Mouse (Mus musculus) heart, adult 2 months (tissue): Measurements from ENCODE around the gene 1700037C18Rik.
"Not testable (repeated sequence)": the region's sequence is repeated elsewhere in the genome, so short reads cannot be mapped to it uniquely, and the experiment has no call there.

Experiments
- CTCF ChIP-seq: fragments of 200-600 bp; IDR thresholded peaks from 2 replicates; pipeline ENCODE4 v1.8.1; 2022; ENCODE audit warnings: antibody characterized with exemption, mild to moderate bottlenecking, moderate library complexity
- POLR2A ChIP-seq: fragments of 200-500 bp; IDR thresholded peaks from 2 replicates; pipeline ENCODE4 v1.6.1; 2011; ENCODE audit warnings: mild to moderate bottlenecking, low read depth, low read length, control low read depth; ENCODE audit not compliant: insufficient read depth

DNA sequence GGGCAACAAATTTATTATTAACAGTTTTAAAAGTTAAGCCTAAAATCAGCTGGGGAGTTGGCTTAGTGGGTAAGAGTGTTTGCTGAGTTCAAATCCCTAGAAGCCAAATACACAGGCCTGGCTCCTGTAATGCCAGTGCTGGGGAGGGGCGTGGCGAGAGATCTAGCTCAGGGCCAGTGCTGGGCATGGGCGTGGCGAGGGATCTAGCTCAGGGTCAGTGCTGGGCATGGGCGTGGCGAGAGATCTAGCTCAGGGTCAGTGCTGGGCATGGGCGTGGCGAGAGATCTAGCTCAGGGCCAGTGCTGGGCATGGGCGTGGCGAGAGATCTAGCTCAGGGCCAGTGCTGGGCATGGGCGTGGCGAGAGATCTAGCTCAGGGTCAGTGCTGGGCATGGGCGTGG is 57.2 kb downstream of the 1700037C18Rik start:
- TF ChIP-seq CTCF, POLR2A: not testable (repeated sequence)
